Mouse (Mus musculus): ENCODE results near the gene Scn1b.
A peak's percentile ranks its signal among the peaks of the same experiment; 100 is the strongest.

The Scn1b gene

DNA sequence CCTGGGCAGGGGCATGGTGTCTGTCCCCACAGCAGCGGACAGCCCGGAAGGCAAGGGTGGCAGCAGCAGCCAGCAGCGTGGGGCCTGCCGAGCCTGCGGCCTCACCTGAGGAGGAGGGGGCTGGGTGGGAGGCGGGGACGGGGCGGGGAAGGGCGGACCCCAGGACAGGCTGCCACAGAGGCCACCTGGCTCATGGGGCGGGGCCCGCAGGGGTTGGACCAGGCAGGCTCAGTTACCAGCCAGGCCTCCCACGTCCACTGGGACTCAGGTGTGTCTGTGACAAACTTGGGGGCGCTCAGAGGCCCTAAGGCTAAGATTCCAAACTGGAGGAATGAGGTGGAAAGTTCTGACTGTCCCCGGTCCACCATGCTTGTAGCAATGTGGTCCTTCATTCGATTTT lies 11.6 kb downstream of the Scn1b start, which contains the start of gene Hpn:
Gene Hpn, minus strand, starts transcription at position 109 of the 400 bp plus-strand sequence.
- no peak for DNase-seq (ENCODE audit: low read depth)

DNA sequence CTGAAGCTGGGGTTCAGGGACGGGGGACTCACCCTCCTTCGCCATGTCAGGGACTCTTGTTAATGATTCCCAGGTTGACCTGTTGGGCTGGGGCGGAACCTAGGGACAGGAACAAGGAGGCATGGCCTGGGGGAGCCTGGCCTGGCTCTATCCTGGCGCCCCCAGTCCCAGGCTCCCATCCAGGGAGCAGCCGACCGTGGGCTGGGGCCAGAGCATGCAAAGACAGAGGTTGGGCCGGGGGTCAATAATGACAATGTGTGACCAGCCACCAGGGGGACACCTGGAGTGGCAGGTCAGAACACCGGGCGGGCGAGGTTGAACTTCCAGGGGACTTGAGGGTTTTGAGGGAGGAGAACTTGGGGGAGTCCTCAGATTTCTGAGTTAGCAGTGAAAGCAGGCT lies 12.2 kb downstream of the Scn1b start:
- DNase-seq (ENCODE audit: low read depth) = no peak

DNA sequence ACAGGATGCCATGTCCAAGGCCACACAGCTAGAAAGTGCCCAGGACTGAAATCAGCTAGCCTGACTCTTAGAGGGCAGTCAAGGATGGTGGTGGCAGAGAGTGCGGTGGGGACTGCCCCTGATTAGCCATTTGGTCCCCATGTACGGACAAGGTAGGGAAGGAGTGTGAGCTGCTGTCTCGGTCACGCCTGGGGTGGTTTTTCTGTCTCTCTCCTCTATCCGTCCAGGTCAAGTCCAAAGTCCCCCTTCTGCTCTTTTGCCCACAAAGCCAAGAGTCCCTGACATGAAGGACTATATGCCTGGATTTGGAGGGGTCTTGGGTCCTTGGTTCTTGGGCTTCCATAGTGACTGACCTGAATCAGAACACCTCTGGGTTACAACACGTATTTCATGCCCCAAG lies 13.0 kb downstream of the Scn1b start:
- no peak for DNase-seq (ENCODE audit: low read depth)

DNA sequence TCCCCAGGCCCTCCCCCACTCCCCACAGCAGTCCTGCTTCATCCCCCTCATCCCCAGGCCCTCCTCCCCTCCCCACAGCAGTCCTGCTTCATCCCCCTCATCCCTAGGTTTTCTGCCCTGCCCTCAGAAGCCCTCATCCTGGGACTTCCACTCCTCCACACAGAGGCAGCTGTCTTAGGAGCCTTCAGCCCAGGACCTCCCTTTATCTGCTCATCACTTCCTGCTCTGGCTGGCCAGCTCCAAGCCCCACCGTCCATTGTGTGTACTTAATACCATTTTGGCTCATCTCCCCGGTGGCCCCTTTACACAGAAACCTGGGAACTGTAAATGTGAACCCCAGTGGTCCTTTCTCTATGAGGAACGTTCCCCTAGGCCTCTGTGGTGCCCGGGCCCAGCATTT lies 14.8 kb downstream of the Scn1b start:
- no peak for DNase-seq (ENCODE audit: low read depth)

DNA sequence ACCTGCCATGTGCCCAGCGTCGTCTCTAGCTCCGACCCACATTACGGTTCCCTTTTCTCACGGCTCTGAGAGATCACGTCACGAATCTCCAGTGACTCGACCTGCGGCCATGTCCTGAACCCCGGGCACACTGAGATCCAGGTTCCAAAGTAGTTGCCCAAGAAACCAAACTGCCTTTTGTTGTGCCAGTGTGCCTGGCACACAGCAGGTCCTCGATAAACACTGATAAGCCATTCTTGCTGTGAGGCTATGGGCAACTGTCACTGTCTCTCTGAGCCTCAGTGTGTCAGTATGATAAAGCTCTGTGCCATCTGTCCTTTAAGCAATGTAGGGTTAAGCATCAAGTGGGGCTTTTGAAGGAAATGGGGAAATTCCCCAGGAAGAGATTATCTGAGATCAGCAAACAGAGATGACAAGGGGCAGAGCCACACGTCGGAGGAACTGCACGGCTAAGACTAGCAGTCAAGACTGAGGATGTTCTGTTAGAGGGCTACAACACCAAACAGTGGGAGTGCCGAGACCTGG lies 15.9 kb downstream of the Scn1b start:
- no peak for DNase-seq (ENCODE audit: low read depth)

DNA sequence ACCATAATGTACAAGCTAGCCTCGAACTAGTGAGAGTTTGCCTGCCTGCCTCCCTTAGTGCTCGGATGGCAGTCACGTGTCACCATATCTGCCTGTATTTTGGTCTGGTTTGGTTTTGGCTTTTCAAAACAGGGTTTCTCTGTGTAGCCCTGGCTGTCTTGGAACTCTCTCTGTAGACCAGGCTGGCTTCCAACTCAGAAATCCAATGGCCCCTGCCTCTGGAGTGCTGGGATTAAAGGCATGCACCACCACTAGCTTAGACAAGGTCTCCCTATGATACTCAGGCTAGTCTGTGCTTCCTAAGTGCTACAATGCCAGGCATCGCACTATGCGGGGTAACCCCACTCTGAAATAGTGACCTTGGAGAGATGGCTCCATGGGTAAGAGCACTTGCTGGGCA lies 17.0 kb downstream of the Scn1b start:
- no peak for DNase-seq (ENCODE audit: low read depth)

DNA sequence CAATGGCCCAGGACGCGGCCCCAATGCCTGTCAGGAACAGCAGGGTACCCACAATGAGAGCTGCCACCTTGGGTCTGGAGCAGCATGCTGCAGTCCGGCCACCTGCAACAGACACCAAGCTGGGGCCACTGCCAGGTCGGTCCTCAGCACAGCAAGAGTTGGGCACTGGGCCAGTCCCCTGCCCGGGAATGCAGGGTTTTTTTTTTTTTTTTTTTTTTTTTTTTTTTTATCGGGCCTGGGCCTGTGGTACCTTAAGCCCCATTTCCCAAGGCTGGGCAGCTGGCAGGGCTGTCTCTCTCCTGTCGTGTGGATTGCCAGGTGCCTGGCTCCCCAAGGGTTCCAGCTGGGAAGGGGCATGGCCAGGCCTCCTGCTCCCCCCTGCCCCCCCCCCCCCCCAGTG lies 17.7 kb downstream of the Scn1b start:
- no peak for DNase-seq (ENCODE audit: low read depth)

DNA sequence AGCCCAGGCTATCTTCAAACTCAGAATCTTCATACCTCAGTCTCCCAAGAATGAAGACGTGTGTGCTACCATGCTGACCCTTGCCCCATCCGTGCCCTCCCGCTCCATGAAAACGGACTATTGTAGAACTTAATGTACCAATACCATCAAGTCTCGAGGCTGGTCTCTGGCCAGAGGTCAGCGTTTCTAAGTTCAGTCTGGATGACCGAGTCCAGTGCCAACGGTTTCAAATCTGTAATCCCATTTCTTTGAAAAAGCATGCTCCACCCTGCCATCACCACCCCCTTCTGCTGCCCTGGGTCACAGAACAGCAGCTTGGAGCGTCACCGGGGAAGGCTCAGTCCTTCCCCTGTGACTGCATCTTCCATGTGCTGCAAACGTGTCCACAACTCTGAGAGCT lies 19.0 kb downstream of the Scn1b start:
- no peak for DNase-seq (ENCODE audit: low read depth)

DNA sequence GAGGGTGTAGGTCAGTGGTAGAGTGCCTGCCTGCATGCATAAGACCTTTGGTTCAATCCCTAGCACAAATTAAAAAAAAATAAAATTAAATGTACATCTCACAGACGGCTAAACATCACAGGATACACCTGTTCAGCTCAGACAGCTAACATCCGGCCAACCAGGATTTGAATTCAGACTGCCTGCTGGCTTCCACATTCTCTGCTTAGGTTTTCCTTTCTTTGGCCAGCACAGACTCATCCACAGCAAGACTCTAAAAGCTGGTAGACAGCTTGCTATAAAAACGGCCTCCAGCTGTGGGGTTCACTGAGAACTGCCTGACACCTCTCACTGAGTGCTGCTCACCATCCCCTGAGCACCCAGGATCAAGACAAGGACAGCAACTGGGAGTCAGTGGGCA lies 20.6 kb downstream of the Scn1b start:
- DNase-seq (ENCODE audit: low read depth) = no peak

DNA sequence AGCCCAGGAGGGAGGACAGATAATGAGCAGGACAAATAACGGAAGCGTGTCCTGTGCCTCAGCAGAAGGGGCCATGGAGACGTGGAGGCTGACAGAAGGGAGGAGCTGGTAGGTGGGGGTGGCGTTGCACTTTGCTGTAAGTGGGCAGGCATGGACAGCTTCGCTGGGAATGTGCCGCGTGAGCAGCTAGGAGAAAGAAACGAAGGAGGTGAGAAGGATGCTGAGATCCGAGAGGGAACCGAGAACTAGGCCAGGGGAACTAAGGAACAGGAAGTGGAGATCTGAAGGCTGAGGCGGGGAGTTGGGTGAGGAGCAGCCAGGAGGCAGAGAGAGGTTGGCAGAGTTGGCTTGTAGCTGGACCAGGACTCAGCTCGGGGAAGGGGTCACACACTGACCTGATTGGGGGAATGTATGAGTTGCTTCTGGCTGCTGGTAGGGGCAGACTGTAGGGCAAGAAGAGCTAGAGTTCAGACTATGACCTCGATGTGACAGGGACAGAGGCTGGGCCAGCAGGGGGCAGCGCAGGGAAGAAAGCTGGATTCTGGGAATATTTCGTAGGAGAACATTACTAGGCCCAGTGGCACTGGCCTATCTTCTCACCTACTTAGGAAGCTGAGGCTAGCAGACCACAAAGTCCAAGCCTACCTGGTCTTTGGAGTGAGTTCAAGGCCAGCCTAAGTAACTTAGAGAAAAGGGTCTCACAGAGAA lies 21.6 kb downstream of the Scn1b start:
- no peak for DNase-seq (ENCODE audit: low read depth)

DNA sequence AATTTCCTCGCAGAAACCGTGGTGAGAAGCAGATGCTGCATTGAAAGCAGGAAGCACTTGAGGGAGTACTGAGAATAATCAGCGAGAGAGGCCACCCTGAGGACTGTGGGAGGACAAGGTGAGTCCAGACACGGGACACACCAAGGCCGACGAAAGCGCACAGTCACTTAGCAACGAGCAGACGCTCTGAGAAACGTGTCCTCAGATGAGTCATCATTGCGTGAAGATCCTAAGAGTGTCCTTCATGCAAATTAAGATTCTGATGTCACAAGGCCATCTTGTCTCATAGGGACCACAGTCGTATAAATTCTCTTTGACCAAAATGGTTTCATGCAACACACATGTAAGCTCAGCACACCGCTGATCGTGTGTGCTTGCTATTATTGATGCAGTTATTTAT lies 26.0 kb downstream of the Scn1b start:
- DNase-seq (ENCODE audit: low read depth) = no peak

DNA sequence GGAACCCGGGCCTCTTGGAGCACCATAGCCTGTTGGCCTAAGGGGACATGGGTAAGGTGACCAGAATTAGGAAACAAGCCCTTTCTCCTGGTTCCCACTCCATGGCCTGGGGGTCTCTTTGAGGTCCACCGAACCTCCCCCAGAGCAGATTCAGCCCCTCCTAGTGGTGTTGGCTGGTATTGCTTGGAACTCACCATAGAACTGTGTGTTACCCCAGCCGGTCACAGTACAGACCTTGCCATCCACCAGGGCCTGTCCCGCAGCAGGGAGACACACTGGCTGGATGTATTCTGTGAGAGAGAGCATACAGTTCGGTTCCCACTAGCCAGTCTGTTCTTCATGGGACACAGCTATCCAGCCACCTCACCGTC lies 27.2 kb downstream of the Scn1b start:
- no peak for DNase-seq (ENCODE audit: low read depth)

DNA sequence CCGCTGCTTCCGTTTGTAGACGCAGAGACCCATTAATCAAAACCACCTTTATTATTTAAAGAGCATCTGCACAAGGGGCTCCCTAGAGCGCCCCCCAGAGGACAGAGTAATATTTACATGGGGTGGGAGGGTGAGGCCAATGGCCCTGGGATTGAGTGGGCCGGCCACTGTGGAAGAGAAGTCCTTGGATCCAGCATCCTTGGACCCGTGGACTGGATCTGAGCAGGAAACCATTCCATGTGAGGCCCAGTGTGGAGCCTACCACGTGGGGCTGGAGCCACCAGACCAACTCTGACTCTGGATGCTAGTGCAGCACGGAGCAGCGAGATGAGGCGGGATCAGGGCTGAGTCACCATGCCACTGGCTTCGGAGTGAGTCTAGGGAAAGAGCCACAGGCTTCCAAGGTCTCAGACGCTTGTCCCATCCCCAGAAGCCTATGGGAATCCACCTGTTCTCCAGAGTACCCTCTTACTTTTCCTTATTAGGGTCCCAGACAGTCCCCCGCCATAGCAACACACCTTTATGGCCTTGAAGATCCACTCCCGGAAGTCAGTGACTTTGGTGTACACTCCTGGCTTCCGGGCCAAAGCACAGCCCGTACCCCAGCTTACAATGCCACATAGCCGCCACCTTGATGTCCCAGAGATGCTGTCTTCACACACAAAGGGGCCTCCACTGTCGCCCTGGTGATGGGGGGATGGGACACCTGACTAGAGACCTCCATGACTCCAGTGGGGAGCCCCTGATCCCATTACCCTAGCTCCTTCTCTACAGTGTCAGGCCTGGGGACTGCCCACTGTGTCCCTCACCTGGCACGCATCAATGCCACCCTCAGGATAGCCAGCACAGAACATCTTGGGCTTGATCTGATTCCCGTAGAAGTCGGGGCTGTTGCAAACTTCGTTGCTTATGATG lies 27.8 kb downstream of the Scn1b start:
- no peak for DNase-seq (ENCODE audit: low read depth)

DNA sequence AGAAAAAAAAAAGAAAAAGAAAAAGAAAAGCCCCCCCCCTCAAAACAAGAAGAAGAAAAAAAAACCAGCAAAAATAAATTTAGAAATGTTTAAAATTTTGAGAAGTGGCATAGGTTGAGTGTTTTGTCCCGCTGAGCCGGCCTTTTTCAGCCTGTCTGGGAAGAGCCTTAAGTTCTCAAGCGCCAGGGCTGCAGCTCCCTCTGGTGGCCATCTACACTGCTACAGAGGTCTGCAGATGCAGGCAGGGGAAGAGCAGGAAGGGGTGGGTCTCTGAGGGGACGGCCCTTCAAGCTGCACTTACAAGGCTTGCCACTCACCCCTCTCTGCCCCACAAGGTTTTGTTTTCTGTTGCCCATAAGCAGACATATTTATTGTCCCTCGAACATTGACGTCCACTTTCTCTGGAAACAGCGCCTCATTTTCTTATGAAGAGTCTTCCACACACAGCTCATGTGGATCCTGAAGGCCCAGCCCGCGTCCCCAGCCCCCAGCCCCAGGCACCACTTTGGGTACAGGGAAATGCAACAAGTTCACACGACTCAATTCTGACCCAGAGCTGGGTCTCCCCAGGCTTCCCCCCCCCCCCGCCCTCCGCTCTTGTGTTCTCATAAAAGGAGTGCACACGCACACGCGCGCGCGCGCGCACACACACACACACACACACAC lies 29.1 kb downstream of the Scn1b start:
- peak; percentile 86 for DNase-seq (ENCODE audit: low read depth)

DNA sequence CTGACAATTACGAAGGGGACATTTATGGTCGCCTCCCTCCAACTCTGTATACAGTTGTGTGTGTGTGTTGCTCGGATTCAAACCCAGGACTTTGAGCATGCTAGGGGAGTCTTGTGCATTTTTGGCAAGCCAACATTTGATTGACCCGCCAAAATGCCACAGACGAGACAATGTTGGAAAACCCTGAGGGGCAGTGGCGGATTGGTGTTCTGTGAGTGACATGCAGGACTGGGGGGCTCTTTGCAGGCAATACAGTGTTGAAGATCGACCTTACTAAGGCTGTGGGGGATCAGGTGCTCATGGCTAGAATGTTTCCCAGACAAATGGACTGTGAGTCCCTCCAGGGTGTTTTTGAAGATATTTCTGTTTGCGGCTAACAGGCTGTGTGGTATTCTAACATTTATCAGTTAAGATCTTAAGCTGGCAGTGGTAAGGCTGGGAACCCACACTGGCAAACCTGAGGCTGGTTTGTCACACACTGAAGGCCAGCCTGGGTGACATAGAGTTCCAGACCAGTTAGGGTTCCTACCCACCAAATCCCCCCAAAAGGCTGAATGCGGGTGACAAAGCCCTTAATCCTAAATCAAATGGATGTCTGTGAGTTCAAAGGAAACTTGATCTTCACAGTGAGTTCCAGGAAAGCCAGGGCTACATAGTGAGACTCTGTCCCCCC lies 29.8 kb downstream of the Scn1b start:
- DNase-seq (ENCODE audit: low read depth) = no peak

DNA sequence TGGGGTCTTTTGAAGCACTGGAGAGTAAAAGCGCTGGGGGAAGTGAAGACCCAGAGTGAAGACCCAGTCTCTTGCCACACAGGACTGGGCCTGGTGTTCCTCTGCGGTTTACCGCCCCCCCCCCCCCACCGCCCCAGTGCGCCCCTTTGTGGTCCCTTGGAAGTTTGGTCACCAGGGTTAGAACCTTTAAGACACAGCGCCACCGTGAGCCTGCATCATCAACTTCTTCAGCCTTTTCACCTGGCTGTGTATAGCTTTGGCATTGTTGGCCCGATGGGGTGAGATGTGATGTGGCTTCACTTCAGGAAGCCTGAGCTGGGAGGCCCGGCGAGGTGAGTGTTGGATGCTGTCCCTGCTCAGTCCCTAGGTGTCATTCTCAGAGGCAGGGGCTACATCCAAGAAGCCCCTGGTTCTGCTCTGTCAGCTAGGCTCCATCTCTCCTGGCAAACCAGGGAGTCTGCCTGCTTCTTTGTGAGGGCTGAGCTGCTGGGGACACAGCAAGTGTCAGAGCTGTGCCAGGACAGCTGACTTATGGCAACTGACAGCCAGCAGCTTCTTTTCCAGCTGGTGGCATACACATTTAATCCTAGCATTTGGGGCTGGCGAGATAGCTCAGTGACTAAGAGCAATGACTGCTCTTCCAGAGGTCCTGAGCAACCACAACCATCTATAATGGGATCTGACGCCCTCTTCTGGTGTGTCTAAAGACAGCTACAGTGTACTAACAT lies 31.9 kb downstream of the Scn1b start:
- DNase-seq (ENCODE audit: low read depth) = no peak

DNA sequence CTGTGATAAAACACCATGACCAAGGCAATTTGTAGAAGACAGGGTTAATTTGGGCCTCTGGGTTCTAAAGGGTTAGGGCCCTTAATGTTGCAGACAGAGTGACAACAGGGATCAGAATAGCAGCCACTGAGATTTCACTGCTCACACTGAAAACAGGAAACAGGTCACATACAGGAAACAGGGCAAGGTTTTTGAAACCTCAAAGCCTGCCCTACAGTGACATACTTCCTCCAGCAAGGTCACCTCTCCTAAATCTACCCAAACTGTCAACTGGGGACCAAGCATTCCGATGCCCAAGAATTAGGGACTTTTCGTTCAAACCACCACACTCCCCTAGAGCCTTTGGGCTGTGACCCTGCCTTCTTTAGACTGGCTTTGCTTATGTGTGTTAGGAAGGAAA lies 37.1 kb downstream of the Scn1b start:
- no peak for DNase-seq (ENCODE audit: low read depth)

DNA sequence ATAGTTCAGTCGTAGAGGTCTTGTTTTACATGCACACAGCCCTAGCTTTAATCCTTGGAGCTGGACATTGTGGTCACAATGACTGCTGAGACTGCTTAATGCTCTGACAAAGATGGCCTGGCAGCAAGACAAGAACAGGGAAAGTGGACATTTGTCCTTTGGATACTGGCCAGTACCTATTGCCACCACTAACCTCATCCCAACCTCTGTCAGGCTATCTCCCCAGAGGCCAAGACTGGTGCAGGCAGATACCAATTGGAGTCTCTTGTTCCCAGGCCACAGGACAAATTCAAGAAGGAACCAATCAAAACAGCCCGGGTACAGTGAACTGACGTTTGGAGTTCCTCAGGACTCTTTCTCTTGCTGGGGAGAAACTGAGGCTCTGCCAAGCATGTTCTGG lies 38.6 kb downstream of the Scn1b start:
- no peak for DNase-seq (ENCODE audit: low read depth)

DNA sequence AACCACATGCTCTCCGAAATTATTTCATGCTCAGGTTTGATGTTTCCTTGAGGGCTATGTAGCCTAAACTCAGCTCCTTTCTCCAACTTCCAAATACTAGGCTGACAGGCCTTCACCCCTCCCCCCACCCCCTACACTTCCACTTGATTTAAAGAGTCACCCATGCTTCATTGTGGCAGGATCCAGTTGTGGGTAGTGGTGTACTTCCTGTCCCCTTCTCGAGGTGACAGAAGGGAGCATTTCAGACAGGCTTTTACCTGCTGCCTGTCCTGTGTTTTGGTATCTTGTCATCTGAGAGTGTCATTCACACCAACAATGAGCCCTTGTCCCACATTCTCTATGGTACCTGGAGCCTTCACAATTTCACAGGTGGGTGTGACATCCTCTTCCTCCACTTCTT lies 39.5 kb downstream of the Scn1b start:
- DNase-seq (ENCODE audit: low read depth) = no peak

DNA sequence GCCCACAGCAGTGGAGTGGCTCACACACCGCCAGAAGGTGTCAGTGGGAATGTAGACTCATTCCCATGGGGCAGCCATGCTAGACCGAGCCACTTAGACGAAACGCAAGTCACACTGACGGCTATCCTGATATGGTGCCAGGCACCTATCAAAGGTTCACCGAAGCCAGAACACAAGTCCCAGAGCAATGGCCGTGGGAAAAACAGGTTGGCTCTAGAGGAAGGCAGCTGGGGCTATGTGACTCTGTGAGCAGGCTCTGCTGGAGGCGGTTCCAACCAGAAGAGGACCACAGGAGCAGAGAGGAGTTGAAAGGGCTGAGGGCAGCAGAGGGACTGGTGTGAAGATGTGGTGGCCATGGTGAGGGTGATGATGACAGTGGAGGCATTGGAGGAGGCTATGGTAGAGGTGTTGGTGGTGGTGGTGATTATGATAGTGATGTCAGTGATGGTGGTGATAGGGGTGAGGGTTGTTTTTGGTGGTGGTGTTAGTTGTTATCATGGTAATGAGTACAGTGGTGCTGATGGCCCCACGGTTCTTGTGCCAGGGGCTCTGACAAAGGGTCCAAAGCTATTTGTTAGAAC lies 40.5 kb downstream of the Scn1b start:
- no peak for DNase-seq (ENCODE audit: low read depth)

DNA sequence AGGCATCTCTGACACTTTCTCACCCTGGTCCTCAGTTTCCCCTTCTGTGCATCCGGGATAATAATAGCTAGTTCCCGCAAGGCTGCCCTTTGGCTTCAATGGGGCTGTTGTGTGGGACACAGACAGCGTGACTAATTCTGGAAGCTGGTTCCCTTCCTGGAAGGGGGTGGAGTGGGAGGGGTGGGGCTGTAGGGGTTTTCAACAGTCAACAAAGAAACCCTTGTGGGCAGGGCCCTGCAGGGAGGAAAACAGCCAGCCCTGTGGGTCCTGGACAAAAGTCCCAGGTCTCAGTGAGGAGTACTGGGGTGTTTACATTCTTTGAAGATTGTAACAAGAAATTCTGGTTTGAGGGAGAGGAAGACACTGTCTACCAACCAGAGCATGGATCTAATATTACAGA lies 41.6 kb downstream of the Scn1b start:
- DNase-seq (ENCODE audit: low read depth) = peak; percentile 94
